Mouse (Mus musculus) lung, embryonic 15.5 days (tissue): ENCODE data around the gene Gm11937. TPM values are rescaled to one million over a fixed set of nuclear protein-coding genes. Genes with fewer than 3 reads are reported as not detected.
"Not testable (repeated sequence)": the region's sequence is repeated elsewhere in the genome, so short reads cannot be mapped to it uniquely, and the experiment has no call there.

Experiments
- ATAC-seq: fragments of 200-750 bp; cut with Nextera tagmentation; 2 replicates; pipeline ENCODE4 v1.8.0; 2017; ENCODE audit warnings: moderate number of reproducible peaks, borderline replicate concordance; ENCODE audit not compliant: low FRiP score, low TSS enrichment; ENCODE audit errors: extremely low read depth
- H3K27ac ChIP-seq: fragments of 300-500 bp; sonication (generic); 2 replicates; pipeline ENCODE4 v1.5.1; 2015; ENCODE audit warnings: moderate library complexity, mild to moderate bottlenecking, inconsistent platforms
- H3K27me3 ChIP-seq: fragments of 300-500 bp; sonication (generic); 2 replicates; pipeline ENCODE4 v1.6.1; 2015; ENCODE audit warnings: inconsistent platforms
- H3K36me3 ChIP-seq: fragments of 300-500 bp; sonication (generic); 2 replicates; pipeline ENCODE4 v1.6.1; 2015; ENCODE audit warnings: inconsistent platforms
- H3K4me1 ChIP-seq: fragments of 300-500 bp; sonication (generic); 2 replicates; pipeline ENCODE4 v1.6.1; 2015; ENCODE audit warnings: inconsistent platforms
- H3K4me2 ChIP-seq: fragments of 300-500 bp; sonication (generic); 2 replicates; pipeline ENCODE4 v1.6.1; 2015; ENCODE audit warnings: inconsistent platforms, mild to moderate bottlenecking, moderate library complexity
- H3K4me3 ChIP-seq: fragments of 300-500 bp; sonication (generic); 2 replicates; pipeline ENCODE4 v1.5.1; 2015; ENCODE audit warnings: mild to moderate bottlenecking, inconsistent platforms
- H3K9ac ChIP-seq: fragments of 300-500 bp; sonication (generic); 2 replicates; pipeline ENCODE4 v1.6.1; 2015; ENCODE audit warnings: inconsistent platforms
- H3K9me3 ChIP-seq: fragments of 300-500 bp; sonication (generic); 2 replicates; pipeline ENCODE4 v1.6.1; 2016; ENCODE audit warnings: inconsistent platforms
- whole genome bisulfite sequencing: fragments of 180-500 bp; shearing (Covaris S2); methylation state at CpG from one replicate; pipeline ENCODE4 v1.1.7; 2015; 5-methylcytosine and 5-hydroxymethylcytosine counted together
- polyA plus RNA-seq: library from polyadenylated mRNA; unstranded; fragments of >200 nt; fragmentation: Nextera tagmentation; extraction: Ambion mirVana; gene quantifications from 2 replicates; pipeline ENCODE4 v1.2.1, GENCODE M21; 2015

The Gm11937 gene
- polyA plus RNA-seq = not detected in 2 replicates

DNA sequence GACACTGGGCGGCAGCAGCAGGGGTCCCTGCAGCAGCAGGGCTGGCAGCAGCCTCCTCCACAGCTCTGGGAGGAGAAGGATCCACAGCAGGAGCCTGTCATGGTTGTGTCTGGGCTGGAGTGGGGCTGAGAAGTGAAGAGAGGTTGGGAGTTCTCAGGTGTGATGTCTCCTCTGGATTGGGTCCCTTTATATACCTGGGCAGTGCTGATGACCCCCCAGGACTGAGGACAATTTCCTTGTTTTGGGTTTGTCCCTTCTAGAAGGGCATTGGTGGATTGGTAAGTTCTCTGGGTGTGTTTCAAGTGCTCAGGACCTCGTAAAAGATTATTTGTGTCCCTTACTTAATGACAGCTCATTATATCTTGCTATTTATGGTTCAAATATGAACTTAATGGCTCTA, at the start of gene Gm11937:
Gene Gm11937, minus strand, starts transcription at position 101 of the 400 bp plus-strand sequence.
- not testable (repeated sequence) for H3K4me3 ChIP-seq, H3K27ac ChIP-seq, H3K27me3 ChIP-seq, ATAC-seq, H3K4me2 ChIP-seq, H3K4me1 ChIP-seq, H3K9ac ChIP-seq, H3K36me3 ChIP-seq, H3K9me3 ChIP-seq
- WGBS = 57% methylated on average over 1 of the region's 2 CpGs

DNA sequence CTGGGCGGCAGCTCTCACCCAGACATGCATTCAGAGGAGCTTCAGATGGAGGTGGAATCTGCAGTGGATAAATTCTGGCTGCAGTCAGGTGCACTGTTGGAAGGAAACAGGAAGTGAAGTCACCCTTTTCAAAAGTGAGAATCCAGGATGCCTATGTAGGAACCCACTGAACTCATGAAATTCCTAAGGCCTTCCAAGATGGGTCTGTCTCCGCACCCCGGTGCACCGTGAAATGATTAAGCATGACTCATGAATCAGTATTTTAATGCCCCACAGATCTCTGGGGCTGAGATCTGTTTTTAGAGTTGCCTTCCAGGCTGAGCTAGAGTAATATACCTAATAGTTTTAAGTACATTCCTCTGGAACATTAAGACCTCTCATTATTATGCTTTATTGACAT, 49.3 kb upstream of the Gm11937 start:
- WGBS = 82% methylated on average over 4 of the region's 4 CpGs
- Histone ChIP-seq H3K4me3 (no peak overlapping the region), H3K36me3 (no peaks in the 10 kb centered on the region), H3K9ac (no peak overlapping the region), H3K4me1 (no peaks in the 10 kb centered on the region), H3K4me2 (no peak overlapping the region), H3K27ac (no peak overlapping the region), H3K9me3 (no peaks in the 10 kb centered on the region), H3K27me3 (no peaks in the 10 kb centered on the region)
- ATAC-seq = no peak

DNA sequence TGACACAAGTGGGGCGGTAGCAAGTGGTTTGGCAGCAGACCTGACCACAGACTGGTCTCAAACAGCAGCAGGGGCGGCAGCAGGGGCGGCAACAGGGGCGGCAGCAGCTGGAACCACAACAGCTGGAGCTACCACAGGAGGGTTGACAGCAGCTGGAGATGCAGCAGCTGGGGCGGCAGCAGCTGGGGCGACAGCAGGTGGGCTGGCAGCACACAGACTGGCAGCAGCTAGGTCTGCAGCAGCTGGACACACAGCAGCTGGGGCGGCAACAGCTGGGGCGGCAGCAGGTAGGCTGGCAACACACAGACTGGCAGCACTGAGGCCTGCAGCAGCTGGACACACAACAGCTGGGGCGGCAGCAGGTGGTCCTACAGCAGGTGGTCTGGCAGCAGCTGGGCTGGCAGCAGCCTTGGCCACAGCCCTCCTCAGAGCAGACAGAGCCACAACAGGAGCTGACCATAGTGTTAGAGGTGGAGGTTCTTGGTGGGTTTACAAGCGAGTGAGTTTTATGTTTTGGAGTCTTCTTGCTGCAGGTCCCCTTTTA, 48.5 kb upstream of the Gm11937 start, which contains the start of gene Gm11563:
Gene Gm11563, minus strand, starts transcription at position 494 of the 544 bp plus-strand sequence.
- not testable (repeated sequence) for H3K27me3 ChIP-seq
- WGBS = 52% methylated on average over 10 of the region's 10 CpGs

DNA sequence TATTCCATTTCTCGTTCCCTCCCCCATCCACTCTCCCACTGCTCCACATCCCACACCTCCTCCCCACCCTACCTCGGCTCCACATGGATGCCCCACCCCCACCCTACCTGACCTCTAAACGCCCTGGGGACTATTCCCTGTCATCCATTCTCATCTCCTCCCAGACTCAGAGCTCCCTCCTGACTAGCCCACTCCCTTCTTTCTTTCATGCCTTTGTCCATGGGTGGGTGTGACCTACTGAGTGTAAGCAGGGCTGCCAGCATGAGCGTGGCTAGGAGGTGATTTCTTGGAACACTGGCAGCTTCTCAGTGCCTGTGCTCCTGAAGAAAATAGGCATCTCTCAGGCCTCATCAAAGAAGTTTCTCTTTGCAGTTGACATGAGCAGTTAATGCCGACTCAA, 47.1 kb upstream of the Gm11937 start:
- Histone ChIP-seq H3K36me3 (no peaks in the 10 kb centered on the region), H3K4me3 (no peak overlapping the region), H3K4me2 (no peak overlapping the region), H3K27me3 (no peaks in the 10 kb centered on the region), H3K9me3 (no peaks in the 10 kb centered on the region), H3K4me1 (no peaks in the 10 kb centered on the region), H3K27ac (no peak overlapping the region), H3K9ac (no peak overlapping the region)
- WGBS = 49% methylated on average over 5 of the region's 5 CpGs
- ATAC-seq = no peak

More for the DNA sequence above, 48.5 kb upstream of the Gm11937 start, which contains the start of gene Gm11563:
- H3K9me3 ChIP-seq, H3K27ac ChIP-seq, ATAC-seq, H3K4me2 ChIP-seq, H3K9ac ChIP-seq, H3K4me1 ChIP-seq, H3K36me3 ChIP-seq, H3K4me3 ChIP-seq: not testable (repeated sequence)

DNA sequence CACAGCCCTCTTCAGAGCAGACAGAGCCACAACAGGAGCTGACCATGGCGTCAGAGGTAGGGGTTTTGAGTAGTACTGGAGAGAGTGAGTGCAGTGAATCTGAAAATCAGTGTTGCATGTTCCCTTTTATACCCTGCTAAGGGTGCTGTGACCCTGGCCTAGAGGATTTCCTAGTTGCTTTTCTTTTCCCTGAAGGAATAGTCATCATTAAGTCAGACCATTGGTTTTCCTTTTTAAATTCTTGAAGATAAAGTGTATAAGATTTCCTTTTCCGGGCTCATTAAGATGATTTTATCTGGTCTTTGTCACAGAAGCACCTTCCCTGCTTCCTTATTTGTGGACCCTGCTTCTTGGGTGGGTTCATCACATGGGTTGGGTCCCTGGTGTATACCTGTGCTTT, 40.1 kb upstream of the Gm11937 start, which contains the start of gene Gm11555:
Gene Gm11555, minus strand, starts transcription at position 101 of the 400 bp plus-strand sequence.
- WGBS = 79% methylated on average over 2 of the region's 2 CpGs
- no peaks in the 10 kb centered on the region for H3K36me3 ChIP-seq
- no peak within 1 kb of the TSS for H3K9ac ChIP-seq
- ATAC-seq = no peak
- H3K9me3 ChIP-seq = no peaks in the 10 kb centered on the region
- no peaks in the 10 kb centered on the region for H3K4me1 ChIP-seq
- no peak within 1 kb of the TSS for H3K4me3 ChIP-seq
- H3K27me3 ChIP-seq = no peaks in the 10 kb centered on the region
- H3K27ac ChIP-seq = no peak within 1 kb of the TSS
- no peak within 1 kb of the TSS for H3K4me2 ChIP-seq

DNA sequence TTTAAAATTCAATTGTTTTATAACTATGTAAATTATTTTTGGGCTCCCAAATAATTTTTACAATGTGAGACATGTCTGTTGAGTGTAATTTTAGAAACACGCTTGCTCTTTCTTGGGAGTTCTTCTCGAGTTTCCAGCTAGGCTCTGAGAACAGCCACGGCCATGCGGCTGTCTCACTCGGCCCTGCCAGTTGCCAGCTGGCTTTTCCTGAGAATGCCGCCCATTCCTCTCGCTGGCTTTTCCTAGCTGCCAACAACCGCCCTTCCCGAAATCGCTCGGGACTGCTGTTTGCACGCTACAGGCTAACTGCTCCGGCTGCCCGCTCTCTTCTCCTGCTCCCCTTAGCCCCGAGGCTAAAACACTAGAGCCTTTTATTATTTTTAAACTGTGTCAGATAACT, 36.5 kb upstream of the Gm11937 start:
- H3K4me1 ChIP-seq = no peaks in the 10 kb centered on the region
- 81% methylated on average over 15 of the region's 15 CpGs for WGBS
- H3K4me2 ChIP-seq = no peak overlapping the region
- H3K27me3 ChIP-seq = no peaks in the 10 kb centered on the region
- no peaks in the 10 kb centered on the region for H3K36me3 ChIP-seq
- H3K9ac ChIP-seq = no peak overlapping the region
- no peaks in the 10 kb centered on the region for H3K9me3 ChIP-seq
- no peak for ATAC-seq
- H3K4me3 ChIP-seq = no peak overlapping the region
- no peak overlapping the region for H3K27ac ChIP-seq

DNA sequence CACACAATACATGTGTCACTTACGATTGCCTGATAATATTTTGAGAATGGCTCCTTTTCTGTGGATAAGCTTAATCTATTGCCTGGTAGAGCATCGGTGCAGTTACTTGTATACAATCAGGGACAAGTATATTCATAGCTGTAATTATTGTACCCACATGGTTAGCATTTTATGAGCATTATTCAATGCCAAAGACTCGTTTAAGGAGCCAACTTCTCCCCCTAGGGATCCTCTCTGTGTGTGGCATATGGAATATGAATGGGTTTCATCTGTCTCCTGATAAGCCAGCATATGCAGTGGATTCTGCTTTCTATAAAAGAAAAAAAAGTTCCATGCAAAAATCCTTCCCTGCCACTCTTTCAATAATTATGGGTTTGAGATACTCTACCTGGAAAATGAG, 34.4 kb upstream of the Gm11937 start:
- Histone ChIP-seq H3K36me3 (no peaks in the 10 kb centered on the region), H3K4me3 (no peak overlapping the region), H3K9me3 (no peaks in the 10 kb centered on the region), H3K27me3 (no peaks in the 10 kb centered on the region), H3K4me1 (no peaks in the 10 kb centered on the region), H3K4me2 (no peak overlapping the region), H3K27ac (no peak overlapping the region), H3K9ac (no peak overlapping the region)
- no peak for ATAC-seq
- 72% methylated on average over 3 of the region's 3 CpGs for WGBS

DNA sequence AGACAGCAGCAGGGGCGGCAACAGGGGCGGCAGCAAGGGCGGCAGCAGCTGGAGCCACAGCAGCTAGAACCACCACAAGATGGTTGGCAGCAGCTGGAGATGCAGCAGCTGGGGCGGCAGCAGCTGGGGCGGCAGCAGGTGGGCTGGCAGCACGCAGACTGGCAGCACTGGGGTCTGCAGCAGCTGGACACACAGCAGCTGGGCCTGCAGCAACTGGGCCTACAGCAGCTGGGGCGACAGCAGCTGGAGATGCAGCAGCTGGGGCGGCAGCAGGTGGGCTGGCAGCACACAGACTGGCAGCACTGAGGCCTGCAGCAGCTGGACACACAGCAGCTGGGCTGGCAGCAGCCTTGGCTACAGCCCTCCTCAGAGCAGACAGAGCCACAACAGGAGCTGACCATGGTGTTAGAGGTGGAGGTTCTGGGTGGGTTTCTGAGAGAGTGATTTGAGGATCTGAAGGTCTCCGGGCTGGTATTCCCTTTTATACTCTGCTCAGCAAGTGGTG, 33.7 kb upstream of the Gm11937 start, which contains the start of gene Krtap4-7:
Gene Krtap4-7, minus strand, starts transcription at position 455 of the 505 bp plus-strand sequence.
- H3K27ac ChIP-seq, H3K27me3 ChIP-seq, ATAC-seq, H3K4me2 ChIP-seq, H3K9me3 ChIP-seq, H3K36me3 ChIP-seq, H3K4me1 ChIP-seq, H3K4me3 ChIP-seq, H3K9ac ChIP-seq: not testable (repeated sequence)
- WGBS = 72% methylated on average over 9 of the region's 9 CpGs

DNA sequence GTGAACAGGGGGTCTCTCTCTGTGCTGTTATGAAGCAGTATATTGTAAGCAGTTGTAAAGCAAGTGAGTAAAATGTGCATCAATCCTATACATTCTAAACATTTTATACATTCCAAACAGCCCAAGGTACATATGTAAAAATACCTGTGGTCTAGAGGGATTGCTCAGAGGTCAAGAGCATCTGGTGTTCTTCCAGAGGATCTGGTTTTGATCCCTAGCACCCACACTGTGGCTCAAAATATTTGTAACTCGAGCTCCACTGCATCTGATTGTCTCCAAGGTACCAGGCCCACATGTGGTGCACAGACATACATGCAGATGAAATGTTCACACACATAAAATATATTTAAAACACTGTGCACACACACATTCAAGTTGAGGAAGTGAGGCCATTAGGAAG, 30.9 kb upstream of the Gm11937 start:
- 7% methylated on average over 1 of the region's 1 CpGs for WGBS
- H3K4me2 ChIP-seq = no peak overlapping the region
- H3K4me1 ChIP-seq = no peaks in the 10 kb centered on the region
- no peak for ATAC-seq
- no peak overlapping the region for H3K27ac ChIP-seq
- no peak overlapping the region for H3K4me3 ChIP-seq
- H3K36me3 ChIP-seq = no peaks in the 10 kb centered on the region
- no peaks in the 10 kb centered on the region for H3K9me3 ChIP-seq
- no peaks in the 10 kb centered on the region for H3K27me3 ChIP-seq
- no peak overlapping the region for H3K9ac ChIP-seq

DNA sequence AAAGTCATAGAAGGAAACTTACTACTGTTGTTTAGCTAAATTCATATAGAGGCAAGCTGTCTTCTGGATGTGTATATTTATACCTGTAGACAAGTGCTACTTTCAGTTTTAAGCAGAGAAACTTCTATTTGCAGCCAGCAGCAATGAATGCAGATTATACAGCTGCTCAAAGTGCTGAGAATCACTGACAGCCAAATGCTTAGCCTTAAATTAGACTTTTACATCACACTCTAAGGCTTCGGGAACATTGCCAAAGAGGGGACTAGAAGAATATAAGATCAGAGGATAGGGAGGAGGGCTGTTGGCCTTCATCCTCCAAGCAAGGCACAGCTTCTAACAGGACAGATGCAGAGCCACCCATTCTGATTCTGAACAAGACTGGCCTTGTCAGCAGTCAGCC, 27.1 kb upstream of the Gm11937 start:
- Histone ChIP-seq H3K4me3 (no peak overlapping the region), H3K36me3 (no peaks in the 10 kb centered on the region), H3K27ac (no peak overlapping the region), H3K9ac (no peak overlapping the region), H3K27me3 (no peaks in the 10 kb centered on the region), H3K4me1 (no peaks in the 10 kb centered on the region), H3K4me2 (no peak overlapping the region), H3K9me3 (no peaks in the 10 kb centered on the region)
- no peak for ATAC-seq
- 63% methylated on average over 1 of the region's 1 CpGs for WGBS

DNA sequence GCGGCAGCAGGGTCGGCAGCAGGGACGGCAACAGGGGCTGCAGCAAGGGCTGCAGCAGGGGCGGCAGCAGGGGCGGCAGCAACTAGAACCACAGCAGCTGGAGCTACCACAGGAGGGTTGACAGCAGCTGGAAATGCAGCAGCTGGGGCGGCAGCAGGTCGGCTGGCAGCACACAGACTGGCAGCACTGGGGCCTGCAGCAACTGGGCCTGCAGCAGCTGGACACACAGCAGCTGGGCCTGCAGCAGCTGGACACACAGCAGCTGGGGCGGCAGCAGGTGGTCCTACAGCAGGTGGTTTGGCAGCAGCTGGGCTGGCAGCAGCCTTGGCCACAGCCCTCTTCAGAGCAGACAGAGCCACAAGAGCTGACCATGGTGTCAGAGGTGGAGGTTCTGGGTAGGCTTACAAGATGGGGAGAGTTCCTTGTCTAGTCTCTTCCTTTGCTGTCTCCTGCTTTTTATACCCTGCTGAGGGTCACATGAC, 24.7 kb upstream of the Gm11937 start, which contains the start of gene Krtap4-2:
Gene Krtap4-2, minus strand, starts transcription at position 432 of the 482 bp plus-strand sequence.
- Histone ChIP-seq H3K4me3 (no peak within 1 kb of the TSS), H3K27ac (no peak within 1 kb of the TSS), H3K9me3 (no peaks in the 10 kb centered on the region), H3K27me3 (no peaks in the 10 kb centered on the region), H3K4me1 (no peaks in the 10 kb centered on the region), H3K36me3 (no peaks in the 10 kb centered on the region), H3K4me2 (no peak within 1 kb of the TSS), H3K9ac (no peak within 1 kb of the TSS)
- WGBS = 33% methylated on average over 8 of the region's 8 CpGs
- ATAC-seq = no peak

DNA sequence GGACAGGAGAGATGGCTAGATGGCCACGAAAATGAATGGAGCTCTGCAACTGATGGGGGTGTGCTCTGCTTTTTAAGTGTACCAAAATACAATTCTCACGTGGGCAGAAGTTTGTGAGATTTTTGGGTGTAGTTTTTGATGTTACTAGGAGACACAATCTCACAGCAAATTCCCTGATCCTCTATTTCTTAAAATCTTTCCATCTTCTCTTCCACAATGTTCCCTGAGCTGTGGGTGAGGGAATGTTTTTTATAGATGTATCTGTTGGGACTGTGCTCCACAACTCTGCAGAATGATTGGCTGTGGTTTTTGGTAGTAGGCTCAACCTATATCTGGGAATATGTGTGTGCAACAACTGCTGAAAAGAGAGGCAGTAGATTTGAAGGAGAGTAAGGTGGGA, 23.3 kb upstream of the Gm11937 start:
- no peak overlapping the region for H3K27ac ChIP-seq
- 57% methylated on average over 2 of the region's 2 CpGs for WGBS
- no peak for ATAC-seq
- H3K4me2 ChIP-seq = no peak overlapping the region
- H3K27me3 ChIP-seq = no peaks in the 10 kb centered on the region
- no peak overlapping the region for H3K4me3 ChIP-seq
- no peaks in the 10 kb centered on the region for H3K4me1 ChIP-seq
- H3K36me3 ChIP-seq = no peaks in the 10 kb centered on the region
- H3K9me3 ChIP-seq = no peaks in the 10 kb centered on the region
- no peak overlapping the region for H3K9ac ChIP-seq
